ENCODE assay signal across 27 mouse cellular contexts in genomic region chr5:5071526-5071925, GRCm38 (mm10).
"Had no signal": no experiment of that assay in that cellular context is flagged by ENCODE, and none has a peak within 500 bp of the region (broad histone marks: within the 10 kb centered on the region; RNA-seq: fewer than 3 reads in every experiment).

No protein-coding gene starts in this region.

- H3K36me3 ChIP-seq: heart, embryonic 15.5 days; hindbrain, embryonic 12.5 days; kidney, embryonic 15.5 days; limb, embryonic 15.5 days; liver, embryonic 12.5 days had no signal

- H3K9ac ChIP-seq: heart, embryonic 12.5 days; heart, embryonic 15.5 days; hindbrain, embryonic 12.5 days; hindbrain, embryonic 14.5 days; kidney, embryonic 15.5 days; limb, embryonic 13.5 days; limb, embryonic 15.5 days; liver, embryonic 12.5 days; liver, embryonic 14.5 days had no signal

- H3K9me3 ChIP-seq: heart, embryonic 10.5 days; heart, embryonic 12.5 days; heart, embryonic 15.5 days; hindbrain, embryonic 10.5 days; hindbrain, embryonic 12.5 days; kidney, embryonic 15.5 days; limb, embryonic 13.5 days; limb, embryonic 15.5 days; liver, embryonic 12.5 days had no signal

- DNase-seq: gastrocnemius, postnatal 14 days; gastrocnemius, postnatal 36 days; heart, adult 11 months; heart, postnatal 14 days; heart, postnatal 36 days; kidney, adult 11 months; kidney, adult 2 months; kidney, adult 9 months; kidney, postnatal 14 days; kidney, postnatal 36 days; layer of hippocampus, adult 9-11 months; layer of hippocampus, postnatal 36 days; left cerebral cortex, postnatal 4 days had no signal

- H3K27me3 ChIP-seq: heart, embryonic 12.5 days; heart, embryonic 15.5 days; hindbrain, embryonic 12.5 days; kidney, embryonic 15.5 days; limb, embryonic 13.5 days; limb, embryonic 15.5 days; liver, embryonic 12.5 days had no signal

- H3K4me2 ChIP-seq: heart, embryonic 12.5 days; heart, embryonic 15.5 days; hindbrain, embryonic 12.5 days; hindbrain, embryonic 14.5 days; kidney, embryonic 15.5 days; limb, embryonic 13.5 days; limb, embryonic 15.5 days; liver, embryonic 12.5 days had no signal

- H3K4me1 ChIP-seq: hindbrain, embryonic 10.5 days; hindbrain, embryonic 12.5 days; kidney, embryonic 15.5 days; limb, embryonic 13.5 days; limb, embryonic 15.5 days; liver, embryonic 12.5 days had no signal

- ATAC-seq: hindbrain, embryonic 16.5 days; intestine, embryonic 16.5 days; liver, embryonic 12.5 days had no signal

- H3K27ac ChIP-seq: heart, embryonic 10.5 days; heart, embryonic 15.5 days; hindbrain, embryonic 10.5 days; hindbrain, embryonic 12.5 days; hindbrain, embryonic 14.5 days; kidney, embryonic 15.5 days; kidney, postnatal 0 days; limb, embryonic 13.5 days; limb, embryonic 15.5 days; liver, embryonic 12.5 days; liver, embryonic 14.5 days had no signal

- H3K4me3 ChIP-seq: heart, embryonic 10.5 days; heart, embryonic 12.5 days; heart, embryonic 15.5 days; hindbrain, embryonic 10.5 days; hindbrain, embryonic 12.5 days; kidney, embryonic 15.5 days; limb, embryonic 13.5 days; limb, embryonic 15.5 days; liver, embryonic 12.5 days had no signal
